Mouse (Mus musculus) E14TG2a.4 (cell line): ENCODE measurements around the gene Mettl17.

ENCODE experiments used
- CTCF ChIP-seq: conservative IDR thresholded peaks from 2 replicates; pipeline ENCODE4 v1.5.1; 2014; ENCODE audit warnings: low read length
- NANOG ChIP-seq: IDR thresholded peaks from 2 replicates; pipeline ENCODE4 v1.6.1; 2014; ENCODE audit warnings: borderline replicate concordance, low read length, mixed read lengths
- POU5F1 ChIP-seq: IDR thresholded peaks from 2 replicates; pipeline ENCODE4 v1.6.1; 2014; ENCODE audit warnings: low read length, borderline replicate concordance

DNA sequence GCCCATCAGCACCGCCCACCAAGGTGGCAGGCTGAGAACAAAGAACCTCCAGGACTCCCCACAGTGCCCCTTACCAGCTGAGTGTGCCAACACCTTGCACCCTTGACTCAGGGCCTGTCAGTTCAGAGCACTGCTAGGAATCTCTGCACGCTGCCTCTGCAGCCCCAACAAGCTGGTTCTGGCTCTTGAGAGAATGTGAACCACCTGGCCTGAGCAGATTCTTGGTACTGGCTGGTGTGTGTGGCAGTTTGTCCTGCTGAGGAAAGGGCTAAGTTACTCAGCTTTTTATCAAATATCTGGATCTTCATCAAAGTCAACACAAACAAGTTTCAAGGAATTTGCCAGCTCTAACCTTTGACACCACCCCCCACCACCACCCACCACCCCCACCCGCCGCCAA is 38.9 kb downstream of the Mettl17 start:
- TF ChIP-seq CTCF (no peak), POU5F1 (no peak), NANOG (no peak)
